Mouse (Mus musculus): ENCODE results near the gene N4bp2l1.

DNA sequence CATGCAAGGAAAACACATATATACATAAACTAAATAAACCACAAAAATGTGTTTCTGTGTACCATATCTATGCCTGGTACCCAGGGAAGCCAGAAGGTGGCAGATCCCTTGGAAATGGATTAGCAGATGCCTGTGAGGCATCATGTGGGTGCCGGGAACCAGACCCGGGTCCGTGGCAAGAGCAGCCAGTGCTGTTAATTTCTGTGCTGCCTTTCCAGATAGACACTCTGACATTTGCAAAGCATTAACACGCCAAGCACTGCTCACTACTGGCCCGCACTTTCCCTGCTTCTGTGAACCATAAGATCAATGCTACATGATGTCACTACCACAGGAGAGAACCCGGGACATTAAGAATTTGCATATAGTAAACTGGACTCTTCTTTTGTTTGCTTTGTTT lies 9.1 kb upstream of the N4bp2l1 start:
- no peak for TF ChIP-seq GATA1 (IDR thresholded peaks at IDR 0.05; ENCODE audit: borderline replicate concordance, low read length)
- TF ChIP-seq FLI1 (IDR thresholded peaks at IDR 0.05; ENCODE audit: low read length) = no peak

All from megakaryocyte, embryonic 14.5 days (primary cell).